In genomic region chr13:102036001-102036400, GRCm38 (mm10) we compare ENCODE assay signal across 16 mouse cellular contexts.
DNase-seq lines count a peak whose midpoint lies in the region; ATAC-seq lines count a peak whose summit lies in the region.
"Had no signal": no experiment of that assay in that cellular context is flagged by ENCODE, and none has a peak within 500 bp of the region (broad histone marks: within the 10 kb centered on the region; RNA-seq: fewer than 3 reads in every experiment).

No protein-coding gene starts in this region.

- peak; percentile 53 for DNase-seq in heart, adult 8-10 months (ENCODE audit: low spot score)
- DNase-seq in heart, postnatal 25 days (ENCODE audit: low spot score), result no peak
- DNase-seq in layer of hippocampus, adult 11-12 months (ENCODE audit: low spot score), result peak; percentile 8
- no peak for DNase-seq in layer of hippocampus, postnatal 25 days (ENCODE audit: extremely low spot score in 1 of 2, low spot score in 1 of 2)
- DNase-seq in heart, adult 9 months (ENCODE audit: low spot score in 2 of 2), result peak; percentile 46 to 67
- peak; percentile 62 to 64 for DNase-seq in heart, postnatal 10 days
- DNase-seq in thymus, postnatal 36 days, result no peak
- DNase-seq: B cell, adult 2 months; cerebellum, adult 2 months; cerebellum, postnatal 36 days; liver, embryonic 13.5 days; lung, embryonic 14.5 days; thymus, postnatal 4 days had no signal

- ATAC-seq in monocyte, adult 5-6 weeks (replicated peaks; ENCODE audit: insufficient number of reproducible peaks, low FRiP score, low TSS enrichment, poor library complexity, severe bottlenecking), result no peak
- ATAC-seq: hindbrain, embryonic 16.5 days; midbrain, embryonic 15.5 days had no signal

- intact Hi-C loops in heart, postnatal 25 days (cut with DNase I), result no loop called here
- intact Hi-C loops in heart, postnatal 10 days (cut with DNase I), result loop anchor here (5.0 kb wide), 1 partner anchor 274 kb away; no protein-coding TSS in a partner anchor

Comparison
In these comparisons a context has a peak if more than half of its experiments do, and no peak if none do; other contexts are left out.
1. DNase-seq: peak in heart, adult 8-10 months (single experiment), layer of hippocampus, adult 11-12 months (single experiment), heart, adult 9 months (2 of 2) and heart, postnatal 10 days (2 of 2); none in heart, postnatal 25 days (single experiment), layer of hippocampus, postnatal 25 days (0 of 2) and thymus, postnatal 36 days (0 of 2).